Mouse (Mus musculus): ENCODE data around the gene Stra8.

The Stra8 gene

DNA sequence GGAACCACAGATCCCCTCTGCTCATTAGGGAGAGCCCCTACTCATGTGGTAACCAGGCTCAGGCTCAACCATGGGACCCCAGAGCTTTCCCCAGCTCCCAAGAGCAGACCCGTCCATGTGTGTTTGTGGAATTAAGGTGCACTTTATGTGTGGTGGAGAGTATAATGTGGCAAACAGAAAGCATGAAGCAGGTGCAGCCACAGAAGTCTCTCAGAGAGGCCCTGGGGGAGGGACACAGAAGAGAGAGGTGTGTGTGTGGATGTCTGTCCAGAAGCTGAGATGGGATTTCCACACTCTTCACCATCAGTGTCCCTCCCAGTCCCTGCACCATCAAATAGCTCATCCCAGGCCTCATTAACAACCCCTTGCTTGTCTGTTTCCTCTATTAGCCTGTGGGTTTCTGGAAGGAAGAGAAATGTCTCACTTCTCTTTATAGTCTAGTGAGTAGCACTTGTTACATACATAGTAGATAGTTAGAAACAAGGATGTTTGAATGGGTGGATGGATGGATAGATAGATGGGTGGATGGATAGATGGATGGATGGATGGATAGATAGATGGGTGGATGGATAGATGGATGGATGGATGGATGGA lies 26.6 kb downstream of the Stra8 start:
- DNase-seq: no peak

DNA sequence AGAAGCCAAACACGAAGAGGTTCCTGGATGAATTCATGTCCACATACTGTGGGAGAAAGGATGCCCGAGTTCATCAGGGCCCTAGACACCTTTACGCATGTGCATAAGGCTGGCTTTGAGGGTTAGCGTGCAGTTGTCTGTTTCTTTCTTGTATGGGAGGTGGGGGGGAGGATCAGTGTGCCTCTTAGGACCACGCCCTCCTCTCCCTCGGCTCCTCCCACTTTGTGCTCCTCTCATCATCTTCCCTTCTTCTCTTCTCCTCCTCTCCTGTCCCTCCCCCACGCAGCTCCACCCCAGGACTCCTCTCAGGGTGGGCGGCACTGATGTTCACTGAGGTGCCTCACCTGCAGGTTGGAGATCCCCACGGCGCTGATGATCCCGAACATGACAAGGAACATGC lies 28.5 kb downstream of the Stra8 start:
- peak; percentile 6 for DNase-seq

DNA sequence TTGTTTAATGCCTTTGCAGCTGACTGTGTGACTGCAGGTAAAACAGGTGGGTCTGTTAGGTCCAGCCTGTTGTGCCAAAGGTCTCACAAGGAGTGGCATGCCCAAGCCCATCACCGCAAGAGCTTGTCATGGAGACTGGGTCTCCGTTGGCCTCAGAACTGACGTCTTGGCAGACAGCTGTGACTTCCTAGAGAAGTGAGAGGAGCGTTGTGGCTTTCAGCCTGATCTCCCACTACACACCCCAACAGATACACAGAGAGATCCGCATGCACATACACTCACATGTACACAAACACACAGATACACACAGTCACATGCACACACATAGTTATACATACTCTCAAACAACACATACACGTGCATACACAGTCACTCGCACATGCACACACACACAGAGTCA lies 31.6 kb downstream of the Stra8 start:
- no peak for DNase-seq

DNA sequence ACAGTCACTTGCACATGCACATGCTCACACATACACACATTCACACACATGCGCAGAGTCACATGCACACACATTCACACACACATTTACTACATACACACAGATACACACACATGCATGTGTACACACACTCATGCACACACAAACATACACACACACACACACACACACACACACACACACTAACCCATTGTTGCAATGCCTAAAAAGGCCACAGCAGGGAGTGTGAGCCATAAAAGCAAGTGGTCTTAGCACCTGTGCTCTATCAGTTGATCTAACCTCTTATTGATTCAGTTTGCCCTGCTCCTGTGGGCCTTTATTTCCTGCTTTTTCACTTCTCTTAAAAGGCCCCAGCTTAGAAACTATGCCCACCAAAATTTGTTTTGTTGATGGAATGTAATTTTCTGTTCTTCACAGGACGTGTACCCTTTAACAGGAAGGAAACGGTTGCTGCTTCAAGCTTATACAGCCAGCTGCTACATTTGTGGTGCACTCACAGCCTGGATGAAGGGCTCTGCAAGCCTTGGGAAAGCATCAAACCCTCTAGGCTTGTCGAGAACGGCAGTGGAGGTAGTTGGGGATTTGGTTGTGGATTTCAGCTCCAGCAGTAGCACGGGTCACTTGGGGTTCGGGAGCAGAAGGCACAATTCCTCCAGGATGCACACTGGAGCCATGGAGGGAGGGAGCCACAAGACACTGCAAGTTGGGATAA lies 32.1 kb downstream of the Stra8 start:
- DNase-seq: no peak

DNA sequence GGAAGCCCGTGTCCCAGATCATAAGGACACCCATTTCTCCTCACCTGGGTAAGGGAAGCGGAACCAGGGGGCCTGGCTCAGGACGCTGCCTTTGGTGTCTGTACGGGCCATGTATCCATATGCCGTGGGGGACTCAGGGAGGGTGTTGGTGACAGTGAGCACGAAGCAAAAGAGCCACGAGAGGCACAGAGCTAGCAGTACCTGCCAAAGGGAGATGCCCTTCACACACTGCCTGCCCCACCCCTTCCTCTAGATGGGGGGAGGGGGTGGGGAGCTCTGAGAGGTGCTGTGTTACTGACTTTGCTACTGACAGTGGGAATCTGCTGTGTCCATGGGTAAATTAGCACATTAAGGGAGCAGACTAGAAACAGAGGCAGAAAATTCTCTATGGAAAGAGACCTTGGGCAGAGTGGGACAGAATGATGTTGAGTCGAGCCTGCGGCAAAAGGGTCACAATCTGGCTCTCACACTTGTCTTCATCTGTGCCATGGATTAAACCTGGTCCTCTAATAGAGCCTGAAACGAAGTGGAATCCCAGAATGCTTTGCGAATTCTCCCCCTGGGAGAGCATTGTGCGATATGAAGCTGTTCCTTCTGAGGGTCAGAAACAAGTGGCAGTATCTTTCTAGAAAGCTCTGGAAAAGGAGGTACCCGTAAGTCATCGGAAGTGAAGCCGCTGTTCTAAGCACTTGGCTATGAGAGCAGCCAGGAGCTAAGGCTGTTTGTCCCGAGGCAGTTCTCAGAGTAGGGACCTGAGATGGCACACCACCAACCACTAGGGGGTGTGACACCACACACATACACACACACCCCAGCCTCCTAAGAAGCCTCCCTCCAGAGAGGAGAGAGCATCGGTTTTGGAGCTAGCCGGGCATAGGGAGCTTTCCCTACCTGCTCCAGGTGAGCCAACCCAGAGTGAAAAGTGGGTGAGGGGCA lies 35.2 kb downstream of the Stra8 start:
- no peak for DNase-seq

DNA sequence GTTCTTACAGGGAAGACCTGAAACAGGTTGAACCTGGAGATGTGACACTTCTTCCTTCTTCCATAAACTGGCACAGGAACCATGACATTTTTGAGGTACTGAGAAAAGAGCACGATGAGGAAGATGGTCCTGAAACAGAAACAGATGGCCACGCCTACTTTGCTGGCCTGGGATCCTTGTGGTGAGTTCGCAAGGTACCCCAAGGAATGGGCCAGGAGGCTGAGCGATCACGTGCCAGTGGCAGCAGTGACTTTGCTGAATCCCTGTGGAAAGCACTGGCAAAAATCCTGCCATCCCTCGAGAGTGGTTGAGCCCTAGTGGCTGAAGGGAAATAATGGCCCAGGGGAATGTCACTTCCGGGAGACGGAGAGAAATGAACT lies 35.9 kb downstream of the Stra8 start:
- no peak for DNase-seq

DNA sequence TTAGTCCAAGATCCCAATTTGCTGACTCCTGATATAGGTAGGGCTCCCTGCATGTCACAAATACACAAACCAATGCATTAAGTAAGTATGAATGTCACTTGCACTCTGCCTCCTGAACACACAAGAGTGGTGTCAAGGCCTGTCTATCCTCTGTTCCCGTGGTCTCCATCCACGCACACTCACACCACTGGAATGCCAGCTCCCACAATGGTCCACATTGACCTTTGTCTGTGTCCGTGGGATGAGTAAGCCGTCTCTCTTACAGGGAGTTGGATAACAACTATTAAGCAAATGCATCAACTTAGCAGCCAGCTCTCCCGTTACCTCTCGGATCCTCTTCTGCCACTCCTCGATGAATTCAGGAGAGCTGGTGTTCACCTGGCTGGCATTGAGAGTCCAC lies 39.2 kb downstream of the Stra8 start:
- DNase-seq: no peak

DNA sequence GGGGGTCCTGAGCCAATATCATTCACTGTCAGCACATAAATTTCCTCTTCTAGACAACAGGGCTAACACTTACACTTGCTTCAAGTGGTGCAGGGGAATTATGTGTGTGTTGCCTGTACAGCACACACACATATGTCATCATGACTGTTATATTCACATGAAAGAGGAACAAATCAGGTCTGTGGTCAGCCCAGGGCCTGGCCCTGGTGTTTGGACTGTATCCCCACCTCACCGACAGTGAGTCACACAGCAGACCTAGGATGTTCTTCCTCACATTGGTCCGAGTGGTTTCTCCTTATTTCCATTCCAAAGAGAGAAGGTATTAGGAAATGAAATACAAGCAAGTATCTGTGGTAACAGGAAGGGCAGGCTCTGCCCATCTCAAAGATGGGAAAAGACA lies 44.6 kb downstream of the Stra8 start:
- DNase-seq: no peak

DNA sequence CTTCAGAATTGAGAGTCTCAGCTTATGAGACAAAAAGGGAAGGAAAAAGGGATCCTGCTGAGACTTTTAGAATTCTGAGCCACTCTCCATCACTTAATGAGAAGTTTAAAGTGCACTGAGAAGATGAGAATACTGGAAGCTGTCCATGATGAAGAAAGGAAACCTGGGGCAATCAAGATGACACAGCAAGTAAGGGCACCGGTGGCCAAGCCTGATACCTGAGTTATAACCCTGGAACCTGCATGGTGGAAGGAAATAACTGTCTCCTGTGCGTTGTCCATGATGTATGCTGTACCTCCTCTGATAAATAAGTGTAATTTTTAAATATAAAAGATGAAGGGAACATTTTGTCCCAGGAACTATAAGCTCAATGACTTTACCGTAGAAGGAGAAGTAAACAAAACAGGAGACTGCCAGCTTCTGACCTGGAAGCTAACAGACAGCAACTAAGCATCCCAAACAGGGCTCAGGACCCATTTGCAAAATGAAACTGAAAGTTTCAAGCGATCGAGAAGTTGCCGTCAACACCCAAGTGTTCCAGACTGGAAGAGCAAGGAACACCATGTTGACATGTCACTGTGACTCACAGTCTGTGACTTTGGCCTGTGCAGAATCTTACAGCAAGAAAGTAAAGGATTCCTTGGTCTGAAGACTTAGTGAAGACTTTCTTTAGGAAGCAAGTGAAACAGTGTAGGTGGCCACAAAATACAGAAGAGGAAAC lies 46.0 kb downstream of the Stra8 start:
- DNase-seq: no peak

DNA sequence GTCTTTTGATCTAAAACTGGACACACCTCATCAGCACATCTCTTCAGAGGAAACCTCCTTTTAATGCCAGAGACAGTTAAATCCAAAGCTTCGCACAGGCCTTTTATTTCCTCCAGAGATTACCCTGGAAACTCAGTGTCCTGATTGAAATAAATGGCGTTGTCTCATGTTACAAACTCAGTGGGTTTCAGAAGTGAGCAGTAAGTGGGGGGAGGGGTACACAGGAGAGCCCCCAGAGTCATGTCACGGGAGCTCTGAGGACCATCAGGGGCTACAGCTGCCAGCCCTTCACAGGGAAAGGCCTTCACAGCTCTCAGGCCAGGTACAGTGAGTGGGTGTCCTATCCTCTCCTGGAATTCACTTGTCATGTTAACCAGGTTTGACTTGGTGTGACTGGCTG lies 51.2 kb downstream of the Stra8 start:
- DNase-seq: no peak

DNA sequence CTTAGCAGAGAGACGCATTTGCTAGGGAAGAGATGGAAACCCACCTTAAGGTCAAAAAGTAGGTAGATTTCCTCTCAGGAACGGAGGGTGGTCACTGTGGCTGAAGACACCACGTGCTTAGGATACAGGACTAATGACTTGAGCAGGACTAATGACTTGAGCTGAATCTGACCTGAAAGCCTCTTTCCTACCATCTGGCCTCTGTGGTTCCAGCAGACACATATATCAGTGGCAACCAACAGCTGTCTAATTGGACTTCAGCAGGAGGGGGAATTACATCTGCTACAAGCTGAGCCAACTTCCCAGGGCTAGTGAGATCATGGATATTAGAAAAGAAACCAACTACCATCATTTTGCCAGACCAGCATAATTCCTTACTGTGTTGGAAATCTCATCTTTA lies 59.3 kb downstream of the Stra8 start:
- DNase-seq: no peak

DNA sequence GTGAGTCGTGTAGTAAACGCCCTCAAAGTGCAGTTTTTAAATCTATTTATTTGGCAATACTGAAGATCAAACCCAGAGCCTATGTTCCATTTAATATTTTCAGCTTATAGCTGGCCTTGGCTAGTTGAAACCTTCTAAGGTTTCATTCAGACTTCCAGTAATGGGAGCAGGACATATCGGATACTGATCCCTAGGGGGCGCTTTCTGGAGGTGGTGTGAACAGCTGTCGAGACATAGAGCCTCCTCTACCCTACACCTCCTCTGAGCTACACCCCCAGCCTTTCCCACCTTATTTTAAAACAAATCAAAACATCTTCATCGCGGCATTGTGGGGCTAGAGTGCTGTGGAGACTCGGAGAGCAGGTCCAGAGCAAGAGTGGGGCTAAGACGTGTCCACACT lies 60.7 kb downstream of the Stra8 start:
- DNase-seq: no peak

DNA sequence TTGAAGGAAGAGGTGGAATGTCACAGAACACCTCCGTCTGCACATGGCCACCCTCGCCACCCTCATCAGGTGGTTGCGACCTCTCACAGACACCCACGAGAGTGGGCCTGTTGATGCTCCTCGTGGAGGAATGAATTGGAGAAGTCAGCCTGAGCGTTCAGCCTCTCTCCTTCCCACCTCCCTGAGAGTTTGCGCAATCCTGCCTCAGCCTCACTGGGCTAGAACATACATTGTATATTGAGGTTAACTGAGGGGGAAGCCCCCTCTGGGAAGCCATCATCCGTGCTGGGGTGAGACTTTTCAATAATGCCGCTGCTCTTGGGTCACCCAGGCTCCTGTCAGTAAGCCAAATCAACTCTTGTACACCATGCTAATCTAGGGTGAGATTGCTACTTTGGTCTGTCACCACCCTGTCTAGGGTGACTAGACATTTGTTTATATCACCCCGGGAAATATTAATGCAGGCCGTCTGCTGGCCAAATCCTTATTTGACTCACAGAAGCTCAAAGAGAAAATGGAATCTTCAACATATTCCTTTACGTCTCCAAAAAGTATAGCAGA lies 67.2 kb downstream of the Stra8 start:
- DNase-seq: no peak

DNA sequence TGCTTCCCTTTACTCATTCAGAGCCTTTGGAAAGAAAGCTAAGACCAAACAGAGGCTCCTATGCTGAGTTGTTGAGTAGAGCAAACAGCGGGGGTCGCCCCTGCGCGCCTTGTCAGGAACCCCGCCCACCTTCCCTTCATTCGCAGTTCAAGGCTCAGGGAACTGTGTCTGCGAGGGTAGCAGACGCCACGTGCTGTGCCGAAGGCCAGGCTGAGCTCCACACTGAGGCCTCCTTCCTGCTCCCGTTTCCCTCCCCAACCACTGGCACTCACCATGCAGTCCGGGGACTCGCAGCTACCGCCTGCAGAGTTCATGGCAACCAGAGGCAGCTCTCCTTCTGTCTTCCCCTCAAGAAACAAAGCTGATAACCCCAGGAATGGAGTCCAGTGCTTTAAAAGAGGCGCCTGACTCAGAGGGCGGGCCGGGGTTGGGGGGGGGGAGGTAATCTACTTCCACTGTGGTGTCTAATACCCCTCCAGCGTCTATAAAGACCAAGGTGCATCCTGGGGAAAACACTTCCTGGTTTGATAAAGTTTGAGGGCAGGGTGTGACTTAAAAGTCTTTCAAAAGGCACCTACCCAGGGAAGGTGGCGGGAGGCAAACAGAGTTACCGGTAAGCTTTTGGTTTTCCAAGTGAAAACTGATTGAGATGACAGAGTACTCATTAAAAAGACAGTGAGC lies 68.3 kb downstream of the Stra8 start, which contains the start of gene Slc23a4:
Slc23a4 (minus strand) TSS at position 324 of the 681 bp plus-strand sequence.
- no peak for DNase-seq
